Mouse (Mus musculus) olfactory bulb, adult 2 months (tissue): ENCODE results near the gene Slx4ip.

Experiments
- CTCF ChIP-seq: fragments of 200-500 bp; IDR thresholded peaks from 2 replicates; pipeline ENCODE4 v1.5.1; 2012; ENCODE audit warnings: low read depth, mild to moderate bottlenecking, low read length, moderate library complexity; ENCODE audit not compliant: insufficient read depth
- POLR2A ChIP-seq: fragments of 200-500 bp; IDR thresholded peaks from 2 replicates; pipeline ENCODE4 v1.6.1; 2012; ENCODE audit warnings: mild to moderate bottlenecking, low read depth, low read length, moderate library complexity; ENCODE audit not compliant: insufficient read depth

DNA sequence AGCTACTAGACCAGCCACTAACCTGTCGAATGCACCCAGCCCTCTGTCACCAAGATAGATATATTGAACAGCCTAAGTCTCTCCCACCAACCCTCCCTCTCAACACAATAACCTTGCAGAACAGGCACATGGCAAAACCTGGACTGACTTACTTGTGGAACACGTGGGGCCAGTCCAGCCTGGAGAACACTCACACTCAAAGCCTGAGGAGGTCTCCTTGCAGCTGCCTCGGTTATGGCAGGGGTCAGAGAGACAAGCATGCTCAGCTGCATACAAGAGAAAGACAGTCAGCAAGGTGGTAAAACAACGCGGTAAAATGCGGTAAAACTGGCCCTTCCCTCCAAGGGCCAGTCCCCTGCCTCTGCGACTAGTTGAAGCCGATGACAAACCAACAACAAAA is 203.3 kb downstream of the Slx4ip start:
- TF ChIP-seq CTCF (no peak), POLR2A (no peak)
